ENCODE assay signal across 20 mouse cellular contexts in genomic region chr14:100177796-100178195, GRCm38 (mm10).
DNase-seq lines count a peak whose midpoint lies in the region; ATAC-seq and TF ChIP-seq lines count a peak whose summit lies in the region.
"Had no signal": no experiment of that assay in that cellular context is flagged by ENCODE, and none has a peak within 500 bp of the region (broad histone marks: within the 10 kb centered on the region; RNA-seq: fewer than 3 reads in every experiment).

No protein-coding gene starts in this region.

- H3K4me1 ChIP-seq in hindbrain, postnatal 0 days (ENCODE audit: insufficient read depth, low read length), result no peaks in the 10 kb centered on the region
- H3K4me1 ChIP-seq in hindbrain, embryonic 13.5 days (replicated peaks), result no peaks in the 10 kb centered on the region
- peaks cover 4% of the 10 kb centered on the region; the same call in 1 of the 2 replicates for H3K4me1 ChIP-seq in midbrain, postnatal 0 days (ENCODE audit: insufficient read depth, low read length)
- peaks cover 3% of the 10 kb centered on the region; the same call in 1 of the 2 replicates for H3K4me1 ChIP-seq in midbrain, embryonic 15.5 days
- 0 out of 2 replicates have a peak, but pooled peaks cover 3% of the 10 kb centered on the region for H3K4me1 ChIP-seq in stomach, postnatal 0 days (replicated peaks; ENCODE audit: control insufficient read depth, insufficient read depth)
- H3K4me1 ChIP-seq: embryonic facial prominence, embryonic 12.5 days; intestine, embryonic 15.5 days had no signal

- H3K27me3 ChIP-seq in hindbrain, postnatal 0 days (ENCODE audit: insufficient read depth, low read length), result no peaks in the 10 kb centered on the region
- no peaks in the 10 kb centered on the region for H3K27me3 ChIP-seq in hindbrain, embryonic 13.5 days
- no peaks in the 10 kb centered on the region for H3K27me3 ChIP-seq in midbrain, postnatal 0 days (ENCODE audit: insufficient read depth, low read length)
- H3K27me3 ChIP-seq in midbrain, embryonic 15.5 days (replicated peaks), result no peaks in the 10 kb centered on the region
- H3K27me3 ChIP-seq in stomach, postnatal 0 days (ENCODE audit: control insufficient read depth, insufficient read depth, low read length), result no peaks in the 10 kb centered on the region
- H3K27me3 ChIP-seq: embryonic facial prominence, embryonic 12.5 days; heart, embryonic 13.5 days; intestine, embryonic 15.5 days had no signal

- 83% methylated on average over 3 of the region's 3 CpGs for WGBS in hindbrain, postnatal 0 days
- 89% methylated on average over 3 of the region's 3 CpGs for WGBS in hindbrain, embryonic 13.5 days
- 84% methylated on average over 3 of the region's 3 CpGs for WGBS in midbrain, postnatal 0 days
- WGBS in midbrain, embryonic 15.5 days, result 83% methylated on average over 3 of the region's 3 CpGs
- 74% methylated on average over 3 of the region's 3 CpGs for WGBS in stomach, postnatal 0 days

- ATAC-seq in hindbrain, postnatal 0 days, result no peak
- no peak for ATAC-seq in hindbrain, embryonic 13.5 days (ENCODE audit: low FRiP score)
- no peak for ATAC-seq in midbrain, postnatal 0 days (ENCODE audit: low FRiP score)
- ATAC-seq in midbrain, embryonic 15.5 days (replicated peaks), result no peak
- no peak for ATAC-seq in stomach, postnatal 0 days (ENCODE audit: low FRiP score, low TSS enrichment)
- ATAC-seq: intestine, embryonic 15.5 days; midbrain, embryonic 16.5 days had no signal

- peak; percentile 17; the same call in 1 of the 2 replicates for TF ChIP-seq CTCF in hindbrain, postnatal 0 days (IDR thresholded peaks at IDR 0.05; ENCODE audit: low read depth)
- peak; percentile 45 for TF ChIP-seq CTCF in left cerebral cortex, adult 2 months (IDR thresholded peaks at IDR 0.05)
- TF ChIP-seq CTCF in midbrain, postnatal 0 days (IDR thresholded peaks at IDR 0.05), result peak; percentile 45
- peak; percentile 62 for TF ChIP-seq CTCF in stomach, postnatal 0 days (IDR thresholded peaks at IDR 0.05; ENCODE audit: low read depth)

- H3K27ac ChIP-seq in hindbrain, postnatal 0 days, result no peak overlapping the region
- no peak overlapping the region for H3K27ac ChIP-seq in hindbrain, embryonic 13.5 days
- no peak overlapping the region for H3K27ac ChIP-seq in left cerebral cortex, adult 2 months
- H3K27ac ChIP-seq in midbrain, postnatal 0 days (ENCODE audit: low read depth, low read length), result no peak overlapping the region
- H3K27ac ChIP-seq in midbrain, embryonic 15.5 days, result no peak overlapping the region
- H3K27ac ChIP-seq in stomach, postnatal 0 days (replicated peaks), result no peak overlapping the region
- H3K27ac ChIP-seq: embryonic facial prominence, embryonic 12.5 days; heart, embryonic 13.5 days; hindbrain, embryonic 14.5 days; intestine, embryonic 15.5 days; liver, embryonic 14.5 days; macrophage had no signal

- TF ChIP-seq EP300 in stomach, postnatal 0 days (optimal IDR thresholded peaks at IDR 0.05), result no peak

- DNase-seq in hindbrain, postnatal 0 days (ENCODE audit: low spot score), result no peak
- DNase-seq in left cerebral cortex, adult 2 months (ENCODE audit: extremely low spot score in 1 of 2, low spot score in 2 of 2), result no peak
- no peak for DNase-seq in left cerebral cortex, postnatal 25 days (ENCODE audit: low spot score in 2 of 2)
- DNase-seq in midbrain, postnatal 0 days (ENCODE audit: low spot score), result no peak
- no peak for DNase-seq in stomach, postnatal 0 days (ENCODE audit: low spot score)
- DNase-seq in urinary bladder, postnatal 14 days (ENCODE audit: low spot score), result no peak
- DNase-seq: adrenal gland, postnatal 14 days; cerebellum, adult 2 months; cerebellum, postnatal 25 days; kidney, postnatal 25 days; right cerebral cortex, adult 18-20 months had no signal

- H3K9me3 ChIP-seq in hindbrain, postnatal 0 days (ENCODE audit: low read length), result no peaks in the 10 kb centered on the region
- H3K9me3 ChIP-seq in hindbrain, embryonic 13.5 days, result no peaks in the 10 kb centered on the region
- no peaks in the 10 kb centered on the region for H3K9me3 ChIP-seq in midbrain, postnatal 0 days (ENCODE audit: low read length)
- H3K9me3 ChIP-seq in midbrain, embryonic 15.5 days, result no peaks in the 10 kb centered on the region
- no peaks in the 10 kb centered on the region for H3K9me3 ChIP-seq in stomach, postnatal 0 days (ENCODE audit: control insufficient read depth, low read length)
- H3K9me3 ChIP-seq: embryonic facial prominence, embryonic 12.5 days; heart, embryonic 13.5 days; intestine, embryonic 15.5 days had no signal

- H3K36me3 ChIP-seq in hindbrain, postnatal 0 days (ENCODE audit: insufficient read depth, low read length), result no peaks in the 10 kb centered on the region
- no peaks in the 10 kb centered on the region for H3K36me3 ChIP-seq in hindbrain, embryonic 13.5 days
- no peaks in the 10 kb centered on the region for H3K36me3 ChIP-seq in midbrain, postnatal 0 days (ENCODE audit: insufficient read depth, low read length)
- no peaks in the 10 kb centered on the region for H3K36me3 ChIP-seq in midbrain, embryonic 15.5 days (replicated peaks)
- H3K36me3 ChIP-seq in stomach, postnatal 0 days (ENCODE audit: control insufficient read depth, insufficient read depth, low read length), result no peaks in the 10 kb centered on the region
- H3K36me3 ChIP-seq: embryonic facial prominence, embryonic 12.5 days; heart, embryonic 13.5 days; intestine, embryonic 15.5 days had no signal

- H3K4me2 ChIP-seq in hindbrain, postnatal 0 days (ENCODE audit: low read depth, low read length), result no peak overlapping the region
- H3K4me2 ChIP-seq in hindbrain, embryonic 13.5 days, result no peak overlapping the region
- no peak overlapping the region for H3K4me2 ChIP-seq in midbrain, postnatal 0 days (ENCODE audit: low read depth, low read length, poor library complexity, severe bottlenecking)
- no peak overlapping the region for H3K4me2 ChIP-seq in midbrain, embryonic 15.5 days
- H3K4me2 ChIP-seq in stomach, postnatal 0 days (replicated peaks; ENCODE audit: low read depth), result no peak overlapping the region
- H3K4me2 ChIP-seq: embryonic facial prominence, embryonic 12.5 days; heart, embryonic 13.5 days; hindbrain, embryonic 14.5 days; intestine, embryonic 15.5 days had no signal

- H3K9ac ChIP-seq in hindbrain, postnatal 0 days (replicated peaks; ENCODE audit: low read length), result no peak overlapping the region
- no peak overlapping the region for H3K9ac ChIP-seq in hindbrain, embryonic 13.5 days
- H3K9ac ChIP-seq in midbrain, postnatal 0 days (replicated peaks; ENCODE audit: low read length, poor library complexity, severe bottlenecking), result no peak overlapping the region
- H3K9ac ChIP-seq in midbrain, embryonic 15.5 days, result no peak overlapping the region
- no peak overlapping the region for H3K9ac ChIP-seq in stomach, postnatal 0 days (ENCODE audit: low read length)
- H3K9ac ChIP-seq: embryonic facial prominence, embryonic 12.5 days; heart, embryonic 13.5 days; hindbrain, embryonic 14.5 days; intestine, embryonic 15.5 days; liver, embryonic 14.5 days had no signal

- intact Hi-C loops in left cerebral cortex, adult 2 months (cut with DNase I), result no loop called here
- intact Hi-C loops in left cerebral cortex, postnatal 25 days (cut with DNase I), result loop anchor here (10.0 kb wide), 1 partner anchor 297 kb away; no protein-coding TSS in a partner anchor

- H3K4me3 ChIP-seq in hindbrain, postnatal 0 days (ENCODE audit: low read length), result no peak overlapping the region
- H3K4me3 ChIP-seq in hindbrain, embryonic 13.5 days, result no peak overlapping the region
- no peak overlapping the region for H3K4me3 ChIP-seq in left cerebral cortex, adult 2 months
- no peak overlapping the region for H3K4me3 ChIP-seq in midbrain, postnatal 0 days (ENCODE audit: low read depth, low read length)
- H3K4me3 ChIP-seq in midbrain, embryonic 15.5 days, result no peak overlapping the region
- H3K4me3 ChIP-seq in stomach, postnatal 0 days (ENCODE audit: low read depth, low read length), result no peak overlapping the region
- H3K4me3 ChIP-seq: embryonic facial prominence, embryonic 12.5 days; heart, embryonic 13.5 days; intestine, embryonic 15.5 days had no signal
